Mouse (Mus musculus) retina, embryonic 14.5 days (tissue): Measurements from ENCODE around the gene Gtpbp1.
"Not testable (repeated sequence)": the region's sequence is repeated elsewhere in the genome, so short reads cannot be mapped to it uniquely, and the experiment has no call there.

Experiments used
- DNase-seq: peaks from one replicate; pipeline ENCODE4 v3.0.0-alpha.2; 2015; ENCODE audit warnings: low spot score

Gene Gtpbp1

GRCm38 (mm10) chr15:79690426-79691022 is at the start of gene Gtpbp1:
TSS of gene Gtpbp1 (plus strand) at chr15:79690845.
- DNase-seq: peak; percentile 100

GRCm38 (mm10) chr15:79641135-79641817 is 49.4 kb upstream of the Gtpbp1 start:
- no peak for DNase-seq

GRCm38 (mm10) chr15:79645483-79645882 is 45.2 kb upstream of the Gtpbp1 start:
- DNase-seq: no peak

DNA sequence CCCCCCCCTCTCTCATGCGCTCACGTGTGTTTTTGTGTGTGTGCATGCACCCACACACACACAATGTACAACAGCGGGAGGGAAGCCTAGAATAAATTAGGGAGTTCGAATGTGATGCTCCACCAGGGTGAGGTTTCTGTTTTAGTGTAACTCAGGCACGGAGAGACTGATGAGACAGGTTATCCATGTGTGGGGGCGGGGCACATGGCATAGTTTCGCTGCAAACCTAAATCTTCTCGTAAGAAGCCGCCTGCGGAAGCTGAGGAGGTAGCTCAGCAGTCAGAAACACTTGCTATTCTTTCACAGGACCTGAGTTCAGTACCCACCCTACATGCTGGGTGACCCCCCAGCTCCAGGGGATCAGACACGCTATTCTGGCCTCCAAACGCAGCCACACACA is 42.5 kb upstream of the Gtpbp1 start:
- DNase-seq: no peak

DNA sequence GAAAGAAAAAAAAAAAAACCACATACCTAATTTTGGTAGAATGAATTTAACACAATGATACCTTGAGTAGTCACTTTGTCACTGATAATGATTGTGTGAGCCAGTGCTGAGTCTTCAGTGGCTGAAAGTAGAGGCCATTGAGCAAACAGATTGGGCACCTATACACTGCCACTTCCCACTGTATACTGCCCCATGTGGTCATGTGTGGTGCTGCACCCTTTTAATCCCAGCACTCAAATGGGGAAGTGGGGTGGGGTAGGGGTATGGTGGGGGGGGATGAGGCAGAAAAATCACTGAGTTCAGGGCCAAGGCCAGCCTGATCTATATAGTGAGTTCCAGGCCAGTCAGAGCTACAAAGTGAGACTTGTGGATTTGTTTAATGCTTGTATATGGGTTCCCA is 40.1 kb upstream of the Gtpbp1 start:
- peak; percentile 73 for DNase-seq

GRCm38 (mm10) chr15:79651481-79651880 is 39.2 kb upstream of the Gtpbp1 start:
- peak; percentile 42 for DNase-seq

DNA sequence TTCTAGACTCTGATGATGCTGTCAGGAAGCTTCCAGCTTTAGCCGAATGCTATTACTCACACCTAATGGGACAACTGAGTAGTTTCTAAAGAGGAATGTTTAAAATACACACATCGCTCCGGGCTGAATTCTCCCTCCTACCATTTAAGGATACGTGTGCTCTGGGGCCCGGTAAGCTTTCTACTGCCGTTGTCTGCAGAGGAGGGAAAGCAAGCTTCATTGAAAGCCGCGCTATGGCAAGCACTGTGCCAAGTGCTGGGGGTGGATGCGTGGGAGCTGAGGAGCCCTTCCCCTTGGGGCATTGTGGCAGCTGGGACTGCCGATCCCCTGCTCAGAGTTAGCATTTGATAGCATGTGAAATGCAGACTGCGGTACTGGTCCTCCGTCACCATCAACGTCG is 34.2 kb upstream of the Gtpbp1 start:
- DNase-seq: no peak

DNA sequence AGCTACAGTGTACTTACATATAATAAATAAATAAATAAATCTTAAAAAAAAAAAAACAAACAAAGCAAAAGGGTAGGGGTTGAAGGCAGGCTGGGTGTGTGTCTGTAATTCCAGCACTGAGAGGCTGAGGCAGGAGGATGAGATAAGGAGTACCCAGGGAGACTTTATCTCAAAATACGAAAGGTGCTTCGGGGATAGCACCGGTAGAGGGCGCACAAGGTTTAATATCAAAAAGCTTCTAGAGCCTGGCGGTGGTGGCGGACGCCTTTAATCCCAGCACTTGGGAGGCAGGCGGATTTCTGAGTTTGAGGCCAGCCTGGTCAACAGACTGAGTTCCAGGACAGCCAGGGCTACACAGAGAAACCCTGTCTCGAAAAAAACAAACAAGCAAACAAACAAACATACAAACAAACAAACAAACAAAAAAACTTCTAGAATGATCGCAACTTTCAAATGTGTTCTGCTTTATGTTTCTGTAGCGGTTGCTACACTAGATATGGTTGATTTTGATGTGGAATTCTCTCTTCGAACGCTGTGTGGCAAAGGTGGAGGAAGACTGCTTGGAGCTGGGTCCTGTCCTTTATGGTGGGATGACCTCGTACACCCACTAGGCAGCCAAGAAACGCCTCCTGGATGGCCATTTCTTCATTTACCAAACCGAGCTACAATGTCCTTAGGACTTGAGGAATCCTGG is 32.7 kb upstream of the Gtpbp1 start:
- DNase-seq: peak; percentile 96

DNA sequence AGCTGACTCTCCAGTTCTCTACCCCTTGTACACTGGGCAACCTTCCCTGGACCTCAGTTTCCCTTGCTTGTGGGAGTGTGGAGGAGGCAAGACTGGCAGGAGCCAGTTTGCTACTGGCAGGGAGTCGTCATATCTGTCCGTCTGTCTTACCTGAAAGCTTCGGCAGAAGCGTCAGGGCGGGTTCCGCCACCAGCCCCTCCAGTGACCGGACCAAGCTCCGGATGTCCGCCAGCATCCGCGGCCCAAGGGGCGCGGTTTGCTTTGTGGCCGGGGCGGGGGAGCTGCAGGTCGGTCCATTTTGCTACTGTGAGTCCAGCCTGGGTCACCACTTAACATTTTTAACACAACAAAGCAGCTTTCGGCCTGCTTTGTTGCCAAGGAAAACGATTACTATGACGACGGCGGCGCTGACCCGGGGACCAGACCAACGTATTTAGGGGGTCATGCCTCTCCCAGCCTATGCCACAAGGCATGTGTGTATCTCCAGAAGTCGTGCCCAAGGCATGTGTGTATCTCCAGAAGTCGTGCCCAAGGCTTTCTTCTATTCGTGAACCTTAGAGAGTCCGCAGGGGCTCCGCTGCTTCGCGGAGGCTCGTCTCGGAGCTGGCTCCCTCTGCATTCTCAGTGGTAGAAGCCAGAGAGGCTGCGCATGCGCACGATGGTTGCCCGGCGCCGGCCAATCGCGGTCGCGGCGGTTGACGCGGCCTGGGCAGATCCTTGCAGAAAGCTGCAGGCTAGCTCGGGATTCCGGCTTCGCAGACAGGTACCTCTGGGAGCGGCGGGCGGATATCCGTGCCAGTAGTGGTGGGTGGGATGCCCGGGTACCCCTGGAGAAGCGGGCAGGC is 31.9 kb upstream of the Gtpbp1 start, which contains the start of the genes Fam227a and Cby1:
Gene Fam227a, minus strand, starts transcription at position 426 of the 845 bp plus-strand sequence.
Gene Cby1, plus strand, starts transcription at position 669 of the 845 bp plus-strand sequence.
- peak; percentile 98 for DNase-seq

DNA sequence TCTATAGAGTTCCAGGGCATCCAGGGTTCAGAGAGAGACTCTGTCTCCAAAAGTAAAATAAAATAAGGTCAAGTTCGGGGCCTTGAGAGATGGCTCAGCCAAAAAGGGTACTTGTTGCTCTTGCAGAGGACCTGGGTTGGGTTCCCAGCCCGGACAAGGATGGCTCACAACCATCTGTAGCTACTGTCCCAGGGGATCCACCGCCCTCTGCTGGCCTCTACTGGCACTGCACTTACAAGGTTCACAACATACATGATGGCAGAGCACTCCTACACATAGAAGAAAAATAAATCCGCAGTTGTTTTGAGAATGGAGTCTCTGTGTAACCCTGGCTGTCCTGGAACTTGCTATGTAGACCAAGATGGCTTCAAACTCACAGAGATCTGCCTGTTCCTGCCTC is 28.8 kb upstream of the Gtpbp1 start:
- DNase-seq: peak; percentile 53

GRCm38 (mm10) chr15:79664666-79665065 is 26.0 kb upstream of the Gtpbp1 start:
- no peak for DNase-seq

DNA sequence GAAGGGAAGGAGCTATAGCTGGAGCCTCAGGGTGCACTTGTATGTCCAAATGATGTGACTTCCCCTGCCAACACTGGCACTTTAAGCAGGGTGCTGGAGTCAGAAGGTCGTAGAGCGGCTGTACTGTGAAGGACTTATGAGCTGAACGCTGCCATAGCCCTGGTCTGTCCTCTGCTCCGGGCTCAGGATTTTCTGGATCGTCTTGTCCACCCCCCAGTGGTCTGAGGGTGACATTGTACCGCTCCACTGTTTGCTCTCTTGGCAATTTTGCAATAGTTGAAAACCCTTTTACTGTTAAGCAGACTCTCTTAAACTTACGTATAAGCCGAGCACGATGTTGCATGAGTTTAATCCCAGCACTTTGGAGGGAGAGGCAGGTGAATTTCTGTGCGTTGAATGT is 21.4 kb upstream of the Gtpbp1 start:
- no peak for DNase-seq

GRCm38 (mm10) chr15:79670249-79670971 is 20.2 kb upstream of the Gtpbp1 start, which contains the start of gene Tomm22:
TSS of gene Tomm22 (plus strand) at chr15:79670861.
- peak; percentile 95 for DNase-seq

- DNase-seq: no peak
Measured at GRCm38 (mm10) chr15:79670972-79671299, 19.7 kb upstream of the Gtpbp1 start.

DNA sequence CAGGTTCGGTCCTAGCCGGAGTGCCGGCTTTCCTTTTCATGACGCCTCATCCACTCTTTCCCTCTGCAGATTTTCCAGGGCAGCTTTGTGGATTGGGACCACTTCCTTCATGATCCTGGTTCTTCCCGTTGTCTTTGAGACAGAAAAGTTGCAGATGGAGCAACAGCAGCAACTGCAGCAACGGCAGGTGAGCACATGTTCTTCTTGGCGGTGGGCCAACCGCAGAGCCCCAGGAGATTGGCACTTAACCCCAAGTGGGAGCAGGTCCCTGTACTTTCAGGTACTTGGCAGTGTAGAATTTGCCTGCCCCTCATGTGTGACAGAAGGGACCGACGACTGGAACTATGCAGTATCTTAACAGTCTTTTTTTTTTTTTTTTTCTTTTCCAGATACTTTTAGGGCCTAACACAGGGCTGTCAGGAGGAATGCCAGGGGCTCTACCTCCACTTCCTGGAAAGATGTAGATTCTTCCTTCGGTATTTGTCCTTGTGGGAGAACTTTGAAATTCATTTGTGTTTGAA is 18.8 kb upstream of the Gtpbp1 start:
- not testable (repeated sequence) for DNase-seq

DNA sequence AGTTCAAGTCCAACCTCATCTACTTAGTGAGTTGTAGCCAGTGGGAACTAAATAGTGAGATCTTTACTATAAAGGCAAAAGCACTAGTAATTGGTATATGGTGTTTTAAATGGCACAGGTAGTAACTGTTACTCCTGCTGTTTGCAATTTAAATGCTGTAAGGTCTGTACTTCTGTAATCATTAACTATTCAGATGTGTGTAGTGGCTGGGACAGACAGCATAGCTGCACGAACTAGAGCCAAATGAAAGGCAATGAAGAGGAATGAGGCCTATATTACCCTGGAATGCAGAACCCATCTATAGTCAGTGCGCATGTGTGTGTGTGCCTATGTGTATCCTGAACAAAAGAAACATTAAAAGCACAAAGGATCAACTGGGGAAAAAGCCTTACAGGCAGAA is 12.7 kb upstream of the Gtpbp1 start:
- no peak for DNase-seq

GRCm38 (mm10) chr15:79681973-79682372 is 8.7 kb upstream of the Gtpbp1 start:
- no peak for DNase-seq

DNA sequence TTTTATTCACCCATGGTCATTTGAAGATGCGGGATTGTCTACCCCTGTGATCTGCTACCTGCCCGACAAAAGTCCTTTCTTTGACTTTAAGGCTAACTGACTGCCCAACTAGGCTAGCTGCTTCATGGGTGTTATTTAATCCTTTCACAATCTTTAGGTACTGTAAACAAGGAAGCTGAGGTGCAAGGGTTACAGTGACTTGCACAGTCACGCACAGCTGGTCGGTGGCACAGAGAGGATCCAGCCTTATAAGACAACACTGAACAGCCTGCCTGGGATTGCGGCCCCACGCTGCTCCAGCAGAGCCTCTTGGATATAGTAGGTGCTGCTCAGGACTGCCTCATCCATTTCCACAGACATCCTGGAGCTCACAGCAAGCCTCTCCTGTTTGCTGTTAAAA is 7.5 kb upstream of the Gtpbp1 start:
- no peak for DNase-seq

DNA sequence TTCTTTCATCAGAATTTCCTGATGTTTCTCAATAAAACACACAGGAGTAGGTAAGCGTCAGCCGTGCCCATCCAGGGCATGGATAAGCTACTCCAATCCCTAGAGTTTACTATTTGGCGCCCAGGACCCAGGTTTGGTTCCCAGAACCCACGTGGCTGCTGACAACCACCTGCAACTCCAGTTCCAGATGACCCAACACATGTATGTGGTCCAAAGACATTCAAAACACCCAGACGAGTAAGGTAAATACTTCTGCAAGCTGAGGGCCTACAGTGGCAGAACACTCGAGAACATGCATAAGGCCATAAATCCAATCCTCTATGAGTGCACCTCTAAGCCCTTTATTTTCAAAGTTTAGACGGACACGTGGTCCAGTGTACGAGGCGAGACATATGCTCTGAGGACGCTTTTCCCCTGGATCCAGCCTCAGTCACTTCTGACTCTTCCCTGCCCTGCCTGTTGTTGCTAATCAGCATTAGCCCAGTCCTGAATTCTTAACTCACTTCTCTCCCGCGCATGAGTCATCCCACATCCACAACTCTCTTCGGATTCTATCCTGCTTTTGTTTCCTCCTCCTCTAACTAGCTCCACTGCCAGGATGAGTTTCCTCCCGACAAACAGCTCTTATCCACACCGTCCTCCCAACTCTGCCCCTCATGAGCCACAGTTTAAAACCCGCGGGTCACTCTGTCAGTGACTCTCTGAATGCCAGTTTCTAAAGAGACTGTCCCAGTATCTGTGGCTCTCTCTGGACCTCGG is 6.8 kb upstream of the Gtpbp1 start:
- DNase-seq: no peak

DNA sequence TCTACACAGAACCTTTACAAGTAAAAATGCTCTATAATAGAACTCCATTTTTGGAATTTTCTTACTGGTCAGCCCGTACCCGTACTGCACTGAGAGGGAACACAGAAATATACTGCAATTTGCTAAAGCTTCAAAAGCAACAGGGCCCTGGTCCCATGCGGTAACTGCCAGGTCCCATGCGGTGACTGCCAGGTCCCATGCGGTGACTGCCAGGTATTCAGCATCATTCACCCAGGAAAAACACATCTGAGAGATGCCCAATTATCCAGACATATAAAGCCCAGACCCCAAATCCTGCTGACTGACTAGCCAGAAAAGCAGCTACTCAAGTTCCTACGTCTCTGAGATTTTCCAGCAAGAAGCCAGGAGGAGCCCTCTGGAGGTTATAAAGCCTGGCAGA is 6.0 kb upstream of the Gtpbp1 start:
- DNase-seq: no peak
